Mouse (Mus musculus): ENCODE results near the gene Xirp1. TPM values are rescaled to one million over a fixed set of nuclear protein-coding genes. Genes with fewer than 3 reads are reported as not detected.

The Xirp1 gene
- polyA plus RNA-seq (2017; shearing (Covaris generic)), result not detected

GRCm38 (mm10) chr9:120023086-120023811 is at the start of gene Xirp1:
Gene Xirp1, minus strand, starts transcription at chr9:120023598.
- ATAC-seq, result no peak

GRCm38 (mm10) chr9:120073169-120073568 is 49.8 kb upstream of the Xirp1 start:
- ATAC-seq, result no peak

- ATAC-seq, result no peak
These were observed 47.9 kb upstream of the Xirp1 start for GRCm38 (mm10) chr9:120071251-120071650.

GRCm38 (mm10) chr9:120069779-120070178 is 46.4 kb upstream of the Xirp1 start, which contains the start of gene Cx3cr1:
Gene Cx3cr1, minus strand, starts transcription at chr9:120069879.
- no peak for ATAC-seq

- peak; percentile 35 for ATAC-seq
These were observed 44.6 kb upstream of the Xirp1 start for GRCm38 (mm10) chr9:120068047-120068446.

- no peak for ATAC-seq
These were observed 44.2 kb upstream of the Xirp1 start for GRCm38 (mm10) chr9:120067609-120068008.

GRCm38 (mm10) chr9:120064317-120064716 is 40.9 kb upstream of the Xirp1 start:
- no peak for ATAC-seq

GRCm38 (mm10) chr9:120058730-120059129 is 35.3 kb upstream of the Xirp1 start:
- ATAC-seq, result no peak

- peak; percentile 36 for ATAC-seq
These were observed 32.8 kb upstream of the Xirp1 start for GRCm38 (mm10) chr9:120056201-120056600.

- peak; percentile 91 for ATAC-seq
These were observed 31.3 kb upstream of the Xirp1 start for GRCm38 (mm10) chr9:120054545-120055277.

- no peak for ATAC-seq
These were observed 26.0 kb upstream of the Xirp1 start for GRCm38 (mm10) chr9:120049407-120049806.

GRCm38 (mm10) chr9:120048495-120048894 is 25.1 kb upstream of the Xirp1 start:
- no peak for ATAC-seq

- no peak for ATAC-seq
These were observed 19.7 kb upstream of the Xirp1 start for GRCm38 (mm10) chr9:120043115-120043514.

- ATAC-seq, result no peak
These were observed 14.0 kb upstream of the Xirp1 start for GRCm38 (mm10) chr9:120037414-120037813.

GRCm38 (mm10) chr9:120034375-120034774 is 11.0 kb upstream of the Xirp1 start:
- ATAC-seq, result no peak

- no peak for ATAC-seq
These were observed 9.3 kb upstream of the Xirp1 start for GRCm38 (mm10) chr9:120032710-120033109.

- peak; percentile 87 for ATAC-seq
These were observed 7.0 kb upstream of the Xirp1 start for GRCm38 (mm10) chr9:120030421-120030820.

GRCm38 (mm10) chr9:120029880-120030279 is 6.5 kb upstream of the Xirp1 start:
- peak; percentile 33 for ATAC-seq

- ATAC-seq, result peak; percentile 51
These were observed 4.2 kb upstream of the Xirp1 start for GRCm38 (mm10) chr9:120027401-120028151.

- no peak for ATAC-seq
These were observed 1.2 kb upstream of the Xirp1 start for GRCm38 (mm10) chr9:120024625-120025024.

- ATAC-seq, result no peak
These were observed 773 bp upstream of the Xirp1 start for GRCm38 (mm10) chr9:120024171-120024570.

GRCm38 (mm10) chr9:120021164-120021563 is 2.2 kb downstream of the Xirp1 start:
- no peak for ATAC-seq

- ATAC-seq, result peak; percentile 46
These were observed 3.0 kb downstream of the Xirp1 start for GRCm38 (mm10) chr9:120020285-120020890.

Data from inflammation-experienced regulatory T-cells, adult 6 months (primary cell).